Mouse (Mus musculus) embryonic facial prominence, embryonic 12.5 days (tissue): Measurements from ENCODE around the gene Perm1. TPM values are rescaled to one million over a fixed set of nuclear protein-coding genes. Genes with fewer than 3 reads are reported as not detected.
A peak's percentile ranks its signal among the peaks of the same experiment; 100 is the strongest.

Experiments
- ATAC-seq: fragments of 200-750 bp; cut with Nextera tagmentation; 2 replicates; pipeline ENCODE4 v1.8.0; 2017; ENCODE audit not compliant: insufficient number of reproducible peaks, insufficient read depth, low FRiP score, low TSS enrichment
- H3K27ac ChIP-seq: fragments of 300-500 bp; sonication (generic); 2 replicates; pipeline ENCODE4 v1.5.1; 2016; ENCODE audit warnings: mild to moderate bottlenecking
- H3K27me3 ChIP-seq: fragments of 300-500 bp; sonication (generic); 2 replicates; pipeline ENCODE4 v1.6.1; 2016; ENCODE audit warnings: mild to moderate bottlenecking, moderate library complexity
- H3K36me3 ChIP-seq: fragments of 300-500 bp; sonication (generic); 2 replicates; pipeline ENCODE4 v1.6.1; 2016; ENCODE audit warnings: mild to moderate bottlenecking
- H3K4me1 ChIP-seq: fragments of 300-500 bp; sonication (generic); 2 replicates; pipeline ENCODE4 v1.6.1; 2016
- H3K4me2 ChIP-seq: fragments of 300-500 bp; sonication (generic); replicated peaks from 2 replicates; pipeline ENCODE4 v1.6.1; 2016; ENCODE audit warnings: mild to moderate bottlenecking, moderate library complexity
- H3K4me3 ChIP-seq: fragments of 300-500 bp; sonication (generic); 2 replicates; pipeline ENCODE4 v1.5.1; 2016; ENCODE audit warnings: mild to moderate bottlenecking
- H3K9ac ChIP-seq: fragments of 300-500 bp; sonication (generic); 2 replicates; pipeline ENCODE4 v1.6.1; 2016; ENCODE audit warnings: mild to moderate bottlenecking, moderate library complexity
- H3K9me3 ChIP-seq: fragments of 300-500 bp; sonication (generic); 2 replicates; pipeline ENCODE4 v1.6.1; 2016; ENCODE audit warnings: mild to moderate bottlenecking, moderate library complexity
- WGBS: fragments of 180-500 bp; shearing (Covaris S2); methylation state at CpG from one replicate; pipeline ENCODE4 v1.1.7; 2016; 5-methylcytosine and 5-hydroxymethylcytosine counted together
- microRNA-seq: library from miRNA; unstranded; fragments of <30 nt; microRNA quantifications from one replicate; pipeline ENCODE4, GENCODE M21; 2017
- polyA plus RNA-seq: library from polyadenylated mRNA; unstranded; fragments of >200 nt; fragmentation: Nextera tagmentation; extraction: Ambion mirVana; gene quantifications from 2 replicates; pipeline ENCODE4 v1.2.1, GENCODE M21; 2016

Perm1 gene
- polyA plus RNA-seq, 1 experiment from 2014 or later: 0.70 TPM

DNA sequence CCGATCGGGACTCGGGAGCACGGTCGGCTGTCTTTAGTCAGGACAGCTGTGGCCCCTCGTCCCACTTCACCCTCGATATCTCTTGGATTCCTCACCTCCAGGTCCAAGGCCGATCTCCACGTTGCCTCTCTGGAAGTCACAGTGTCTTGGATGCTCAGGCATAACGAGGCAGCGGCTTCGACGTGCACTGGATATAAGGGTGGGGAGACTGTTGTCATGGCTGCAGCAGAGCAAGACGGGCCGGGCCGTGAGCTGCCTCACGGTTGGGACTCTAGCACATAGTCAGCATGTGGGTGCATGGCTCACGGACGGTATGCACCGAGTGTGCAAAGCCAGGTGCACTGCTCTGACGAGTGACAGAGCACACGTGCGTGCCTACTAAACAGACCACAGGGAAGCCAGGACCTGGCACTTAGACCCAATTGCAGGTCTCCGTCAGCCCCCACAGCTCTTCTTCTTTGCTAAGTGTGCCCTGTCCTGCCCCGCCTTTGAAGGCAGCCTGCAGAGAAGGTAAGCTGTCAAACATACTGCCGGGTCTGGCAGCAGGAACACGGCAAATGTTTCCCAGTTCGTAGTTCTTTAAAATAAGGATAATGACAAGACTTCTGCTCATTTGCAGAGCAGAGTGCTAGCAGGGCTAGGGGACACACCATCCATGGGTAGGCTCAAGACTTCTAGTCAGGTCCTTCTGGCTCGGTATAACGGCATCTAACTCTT is 38.9 kb downstream of the Perm1 start:
- Histone ChIP-seq H3K27me3 (peaks cover 35% of the 10 kb centered on the region), H3K9ac (no peak overlapping the region), H3K4me2 (peak overlapping the region; percentile 40), H3K9me3 (no peaks in the 10 kb centered on the region), H3K4me3 (peak overlapping the region; percentile 20), H3K27ac (no peak overlapping the region), H3K4me1 (peaks cover 20% of the 10 kb centered on the region), H3K36me3 (peaks cover under 1% of the 10 kb centered on the region; the same call in 1 of the 2 replicates)
- 1% methylated on average over 30 of the region's 30 CpGs for WGBS
- peak; percentile 59; the same call in 1 of the 2 replicates for ATAC-seq

DNA sequence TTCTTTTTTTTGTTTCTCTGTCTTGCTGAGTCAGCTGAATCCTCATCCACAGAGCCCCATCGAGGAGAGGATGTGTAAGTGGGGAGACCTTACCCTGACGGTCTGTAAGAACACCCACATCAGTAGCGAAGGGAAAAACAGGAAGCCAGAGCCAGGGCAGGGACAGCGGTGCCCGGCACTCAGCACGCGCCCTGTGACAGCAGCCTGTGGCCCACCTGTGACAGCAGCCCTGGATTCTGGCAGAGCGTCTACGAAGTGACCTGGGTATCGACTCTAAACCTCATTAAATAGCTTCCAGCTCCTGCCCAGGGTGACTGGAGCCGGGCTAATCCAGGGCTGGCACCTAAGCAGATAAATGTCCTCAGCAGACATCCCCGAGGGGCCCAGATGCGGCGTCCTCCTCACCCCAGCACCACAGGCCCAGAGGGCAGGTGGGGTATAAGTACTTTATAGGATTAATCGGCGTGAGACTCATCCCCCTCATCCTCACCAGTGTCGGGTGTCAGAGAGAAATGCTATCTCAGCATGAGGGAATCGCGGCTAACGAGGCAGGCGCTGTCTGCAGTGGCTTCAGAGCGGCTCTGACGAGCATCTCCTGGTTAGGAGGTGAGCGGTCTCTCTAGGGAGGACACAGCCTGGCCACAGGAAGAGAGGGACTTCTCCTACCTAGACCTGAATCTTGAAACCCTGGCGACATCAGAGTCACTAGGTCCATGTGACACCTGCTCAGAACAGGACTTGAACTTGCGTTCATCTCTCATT is 39.6 kb downstream of the Perm1 start, which contains the start of gene Samd11:
Gene Samd11, minus strand, starts transcription at position 580 of the 762 bp plus-strand sequence.
- Histone ChIP-seq H3K27me3 (peaks cover 35% of the 10 kb centered on the region), H3K36me3 (no peaks in the 10 kb centered on the region), H3K9me3 (no peaks in the 10 kb centered on the region), H3K4me2 (peak within 1 kb of the TSS; percentile 40), H3K4me1 (peaks cover 18% of the 10 kb centered on the region), H3K27ac (no peak within 1 kb of the TSS), H3K4me3 (peak within 1 kb of the TSS; percentile 20; the same call in 1 of the 2 replicates), H3K9ac (no peak within 1 kb of the TSS)
- 0 out of 2 replicates have a peak, but pooled peaks have one; percentile 36 for ATAC-seq
- WGBS: 3% methylated on average over 26 of the region's 26 CpGs

Small RNA genes lying within 50 kb of the gene (microRNA-seq; reads per million reads assigned to microRNA genes)
- gene Mir7658: 4.4 reads per million, percentile 18 among the genes with 10 or more reads in this experiment

Other genes with a start within 250 kb of the Perm1 start
- 18.4 and 20.3 TPM in 2 replicates for gene B3galt6, start 223.2 kb upstream of the Perm1 start, polyA plus RNA-seq
- gene Sdf4, start 223.0 kb upstream of the Perm1 start, polyA plus RNA-seq: 141 and 143 TPM in 2 replicates
- 0.70 and 1.1 TPM in 2 replicates for gene Tnfrsf4, start 202.0 kb upstream of the Perm1 start, polyA plus RNA-seq
- gene Tnfrsf18, start 189.7 kb upstream of the Perm1 start, polyA plus RNA-seq: 1.9 and 2.3 TPM in 2 replicates
- gene Ttll10, start 156.5 kb upstream of the Perm1 start, polyA plus RNA-seq: 1.0 and 1.5 TPM in 2 replicates
- 54.8 and 55.5 TPM in 2 replicates for gene 9430015G10Rik, start 105.9 kb upstream of the Perm1 start, polyA plus RNA-seq
- gene Rnf223, start 85.4 kb upstream of the Perm1 start, polyA plus RNA-seq: 0.43 and 0.61 TPM in 2 replicates
- gene Agrn, start 18.4 kb upstream of the Perm1 start, polyA plus RNA-seq: 100.0 and 101 TPM in 2 replicates
- gene Isg15, start 15.1 kb upstream of the Perm1 start, polyA plus RNA-seq: 1.1 and 1.3 TPM in 2 replicates
- 2.0 and 3.1 TPM in 2 replicates for gene AW011738, start 12.6 kb upstream of the Perm1 start, polyA plus RNA-seq
- gene Plekhn1, start 19.0 kb downstream of the Perm1 start, polyA plus RNA-seq: 32.5 and 35.7 TPM in 2 replicates
- 97.4 and 98.7 TPM in 2 replicates for gene Noc2l, start 20.1 kb downstream of the Perm1 start, polyA plus RNA-seq
- 1.1 and 1.3 TPM in 2 replicates for gene Samd11, start 39.8 kb downstream of the Perm1 start, polyA plus RNA-seq
- not detected in 2 replicates for gene Vmn2r-ps159, start 115.2 kb downstream of the Perm1 start, polyA plus RNA-seq